Mouse (Mus musculus): ENCODE measurements around the gene Nfkb1.

The Nfkb1 gene

DNA sequence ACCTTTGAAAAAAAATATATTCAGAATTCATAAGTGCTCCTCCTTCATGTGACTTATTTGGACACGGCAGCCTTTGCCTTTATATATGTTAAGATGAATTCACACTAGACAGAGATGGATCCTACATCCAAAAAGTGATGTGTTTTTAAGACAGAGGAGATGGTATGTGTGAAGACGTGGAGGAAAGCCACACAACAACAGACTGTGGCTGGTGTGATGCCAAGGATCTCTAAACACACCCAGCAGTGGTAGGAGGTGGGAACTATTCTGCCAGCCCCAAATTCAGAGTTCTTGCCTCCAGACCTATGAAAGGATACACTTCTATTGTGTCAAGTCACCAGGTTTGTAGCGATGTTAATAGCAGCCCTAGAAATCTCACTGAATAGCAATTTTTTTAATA, 24.3 kb downstream of the Nfkb1 start:
- no peak for DNase-seq

DNA sequence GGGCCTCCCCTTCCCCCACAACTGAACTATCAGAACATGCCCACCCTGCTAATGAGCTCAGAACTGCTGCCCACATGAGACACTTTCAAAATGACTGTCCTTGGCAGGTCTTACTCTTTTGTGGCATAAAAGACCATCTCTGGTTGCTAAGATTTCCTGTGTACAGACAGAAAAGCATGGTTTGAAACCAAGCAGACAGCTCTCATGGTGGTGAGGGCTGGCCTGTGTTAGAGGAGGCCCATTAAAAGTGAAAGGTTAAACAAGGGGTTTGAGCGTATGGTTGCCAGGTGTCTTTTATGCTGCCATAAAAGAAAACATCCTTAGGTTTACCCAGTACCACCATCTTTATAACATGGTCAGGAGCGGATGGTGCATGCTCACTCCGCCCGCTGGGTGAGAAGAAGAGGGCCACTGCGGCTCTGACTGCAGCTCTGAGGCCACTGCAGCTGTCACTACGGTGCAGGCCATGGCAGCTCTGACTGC, 25.5 kb downstream of the Nfkb1 start:
- DNase-seq: no peak

DNA sequence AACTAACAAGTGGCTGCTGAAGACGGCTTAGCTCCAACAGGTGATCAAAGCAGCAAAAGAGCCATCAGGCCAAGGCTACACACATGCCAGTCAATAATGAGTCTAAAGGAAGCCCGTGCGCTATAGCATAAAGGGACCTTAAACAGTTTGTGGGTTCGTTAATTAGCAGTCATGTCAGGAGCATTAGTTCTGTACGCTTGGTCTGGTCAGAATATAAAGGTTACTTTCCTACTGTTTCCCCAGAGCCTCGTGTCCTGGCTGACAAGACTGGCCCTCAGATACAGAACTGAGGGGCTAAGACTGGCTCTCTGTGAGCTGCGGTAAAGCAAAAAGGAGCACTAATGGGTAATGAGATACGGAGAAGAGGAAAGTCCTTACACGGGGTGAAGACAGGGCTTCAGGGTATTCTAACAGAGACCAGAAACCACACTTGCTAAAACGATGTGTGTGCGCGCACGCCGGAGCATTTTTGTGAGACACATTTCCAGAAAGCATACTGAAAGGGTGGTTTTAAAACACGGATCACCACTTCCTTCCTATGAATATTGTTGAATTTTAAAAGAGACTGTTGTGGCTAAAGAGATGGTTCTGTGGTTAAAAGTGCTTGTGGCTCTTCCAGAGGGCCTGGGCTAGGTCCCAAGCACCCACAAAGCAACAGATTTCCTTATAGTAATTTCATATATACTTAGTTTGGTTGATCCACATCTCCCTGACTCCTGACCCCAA, 29.0 kb downstream of the Nfkb1 start:
- no peak for DNase-seq

DNA sequence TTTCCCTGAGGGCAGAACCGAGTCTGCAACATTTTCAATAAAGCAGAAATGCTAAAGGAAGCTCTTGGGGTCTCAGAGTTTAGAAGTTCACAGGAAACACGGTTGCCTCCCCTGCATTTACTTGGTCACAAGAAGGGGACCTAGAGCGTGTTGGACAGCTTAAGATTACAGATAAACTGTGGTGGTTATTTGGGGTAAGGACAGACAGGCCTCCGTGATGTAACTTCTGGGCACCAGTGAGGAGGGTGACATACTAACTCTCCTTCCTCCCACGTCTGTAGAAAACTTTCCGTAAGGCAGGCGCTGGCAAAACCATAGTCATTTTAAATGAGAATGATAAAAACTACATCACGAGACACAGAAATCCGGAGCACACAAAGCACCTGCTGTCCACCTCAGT, 29.6 kb downstream of the Nfkb1 start:
- no peak for DNase-seq

DNA sequence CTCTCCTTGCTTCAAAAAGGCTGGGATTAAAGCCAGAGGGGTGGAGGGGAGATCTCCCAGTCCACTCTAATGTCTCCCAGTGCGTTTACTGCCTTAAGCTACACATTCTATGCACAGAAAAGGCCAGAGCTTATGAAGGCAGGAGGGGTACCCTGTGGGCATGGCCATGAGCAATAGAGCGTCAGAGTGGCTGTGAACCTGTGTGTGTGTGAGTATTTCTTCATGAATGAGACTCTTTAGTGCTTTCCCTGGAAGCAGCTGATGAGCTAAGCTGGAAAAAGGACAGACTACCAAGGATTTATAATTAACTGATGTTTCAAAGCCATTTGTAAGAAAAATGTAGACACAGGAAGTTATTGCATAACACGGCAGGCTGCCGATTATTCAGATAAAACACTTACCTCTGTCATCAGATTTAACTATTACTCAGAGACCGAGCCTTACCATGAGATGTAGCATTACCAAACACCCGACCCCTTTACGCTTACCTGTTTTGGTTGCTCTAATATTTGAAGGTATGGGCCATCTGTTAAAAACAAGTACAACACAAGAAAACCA, 32.7 kb downstream of the Nfkb1 start:
- no peak for DNase-seq

DNA sequence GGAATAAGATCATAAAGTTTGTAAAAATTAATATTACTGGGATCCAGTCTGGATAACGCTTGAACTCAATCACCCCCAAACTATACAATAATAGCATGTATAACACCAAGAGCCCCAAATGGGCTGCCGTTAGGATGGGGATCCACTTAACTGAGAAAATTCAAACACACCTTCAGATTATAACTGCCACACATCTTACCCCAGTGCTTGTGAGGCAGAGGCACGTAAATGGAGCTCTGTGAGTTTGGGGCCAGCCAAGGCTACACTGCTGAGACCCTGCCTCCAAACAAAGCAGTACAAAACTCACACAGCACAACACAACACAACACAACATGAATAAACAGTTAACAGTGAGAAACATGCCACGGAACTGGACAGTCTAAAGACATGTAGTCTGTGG, 35.2 kb downstream of the Nfkb1 start:
- DNase-seq: no peak

DNA sequence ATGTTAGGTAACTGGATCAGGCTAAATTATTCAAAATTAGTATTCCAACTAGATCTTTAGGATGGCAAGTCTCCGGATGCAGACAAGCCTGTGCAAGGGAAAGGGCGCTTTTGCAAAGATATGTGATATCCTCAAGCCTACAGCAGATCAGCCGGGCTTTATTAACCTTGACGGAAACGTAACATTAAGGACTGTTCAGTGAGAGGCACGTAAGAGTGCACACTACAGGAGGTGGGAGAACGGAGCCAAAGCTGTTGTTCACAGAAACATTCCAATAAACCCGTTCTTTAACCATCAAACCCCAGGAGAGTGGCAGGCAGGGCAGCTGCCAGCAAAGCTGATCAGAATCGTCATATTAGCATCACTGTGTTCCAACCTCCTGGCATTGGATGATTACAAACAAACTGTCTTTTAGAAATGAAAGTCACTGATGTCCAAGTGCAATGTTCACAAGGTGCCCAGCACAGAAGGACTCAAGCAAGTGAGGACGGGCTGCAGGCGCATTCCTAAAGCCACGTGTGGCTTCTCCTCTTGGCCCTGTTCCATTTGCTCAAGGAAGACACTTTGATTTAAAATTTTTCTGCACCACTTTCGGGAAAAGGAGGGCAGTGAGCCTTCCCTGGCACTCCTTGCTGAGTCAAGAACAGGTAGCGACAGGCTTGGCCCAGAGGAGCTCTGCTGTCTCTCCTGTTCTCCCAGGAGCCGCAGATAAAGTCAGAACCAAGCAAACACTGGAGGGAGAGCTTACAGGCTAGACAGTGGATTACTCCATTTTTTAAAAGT, 40.4 kb downstream of the Nfkb1 start:
- no peak for DNase-seq

DNA sequence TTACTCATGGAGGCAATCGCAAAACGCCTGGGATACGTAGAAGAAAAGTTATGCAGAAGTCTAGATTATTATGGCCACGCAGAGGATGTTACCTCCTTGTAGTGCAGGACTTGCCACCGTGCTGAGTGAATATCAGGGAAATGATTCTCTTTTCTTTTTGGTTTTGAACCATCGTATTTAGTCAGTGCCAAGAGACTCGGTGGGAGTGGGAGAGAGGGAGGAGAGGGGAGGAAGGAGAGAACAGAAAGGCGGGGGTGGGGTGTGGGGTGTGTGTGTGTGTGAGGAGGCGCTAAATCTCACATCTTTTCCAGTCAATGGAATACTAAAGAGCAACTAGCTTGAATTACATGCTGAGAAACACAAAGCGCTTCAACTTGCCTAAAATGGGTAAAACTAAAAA, 41.5 kb downstream of the Nfkb1 start:
- no peak for DNase-seq

DNA sequence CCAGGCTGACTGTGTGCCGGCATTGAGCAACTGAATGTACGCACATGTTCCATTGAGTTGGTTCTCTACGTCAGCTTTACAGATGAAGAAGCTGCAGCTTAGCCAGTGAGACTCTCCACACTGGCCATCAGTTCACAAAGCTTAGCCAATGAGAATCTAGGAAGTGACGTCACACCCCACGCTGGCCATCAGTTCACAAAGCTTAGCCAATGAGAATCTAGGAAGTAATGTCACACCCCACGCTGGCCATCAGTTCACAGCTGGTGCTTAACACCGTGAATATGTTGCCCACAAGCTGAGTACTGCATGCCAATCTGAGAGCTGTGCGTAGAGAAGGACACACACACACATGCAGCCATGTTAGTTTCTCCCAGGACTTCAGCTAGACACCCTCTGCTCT, 42.8 kb downstream of the Nfkb1 start:
- DNase-seq: no peak

DNA sequence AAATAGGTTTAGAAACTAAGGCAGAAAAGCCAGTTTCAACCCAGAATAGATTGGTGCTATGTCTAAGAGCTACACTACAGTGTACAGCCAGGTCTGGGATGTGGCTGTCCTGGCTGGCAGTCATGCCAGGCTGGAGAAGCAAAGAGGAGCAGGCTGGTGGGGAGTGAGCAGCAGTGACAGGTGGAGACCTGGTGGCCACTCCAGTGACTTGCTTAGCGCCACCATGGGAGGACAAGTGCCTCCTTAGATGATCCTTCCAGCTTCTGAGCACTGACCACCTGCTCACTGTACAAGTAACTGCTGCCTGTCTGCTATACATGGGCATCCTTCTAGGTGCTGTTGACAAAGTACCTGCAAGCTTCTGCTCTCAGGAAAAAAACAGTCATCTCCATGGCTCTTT, 44.7 kb downstream of the Nfkb1 start:
- DNase-seq: no peak

DNA sequence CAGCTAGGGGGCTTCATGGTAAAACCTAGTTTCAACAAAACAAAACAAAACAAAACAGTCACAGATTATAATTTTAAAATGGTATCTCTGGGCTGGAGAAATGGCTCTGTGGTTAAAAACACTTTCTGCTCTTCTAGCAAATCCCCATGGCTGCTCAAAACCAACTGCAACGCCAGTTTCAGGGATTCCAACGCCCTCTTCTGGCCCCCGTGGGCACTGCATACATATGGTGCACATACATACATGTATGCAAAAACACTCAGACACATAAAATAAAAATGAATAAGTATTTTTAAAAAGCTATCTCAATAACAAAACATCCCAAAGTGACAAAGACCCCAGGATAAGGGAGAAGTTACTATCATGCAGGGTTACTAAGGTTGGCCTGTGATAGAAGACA, 46.4 kb downstream of the Nfkb1 start:
- no peak for DNase-seq

DNA sequence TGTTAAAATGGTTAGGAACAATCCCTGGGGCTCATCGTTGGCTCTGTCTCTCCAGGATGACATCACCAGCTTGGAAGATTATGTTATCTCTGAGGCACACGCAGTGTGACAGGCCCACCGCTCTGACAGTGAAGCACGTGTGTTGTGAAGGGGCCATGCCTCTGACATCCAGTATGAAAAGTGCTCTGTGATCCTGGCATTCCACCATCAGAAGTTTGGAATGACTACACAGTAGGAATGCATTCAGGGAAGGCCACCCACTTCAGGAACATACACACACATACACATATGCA, 49.8 kb downstream of the Nfkb1 start:
- DNase-seq: no peak

DNA sequence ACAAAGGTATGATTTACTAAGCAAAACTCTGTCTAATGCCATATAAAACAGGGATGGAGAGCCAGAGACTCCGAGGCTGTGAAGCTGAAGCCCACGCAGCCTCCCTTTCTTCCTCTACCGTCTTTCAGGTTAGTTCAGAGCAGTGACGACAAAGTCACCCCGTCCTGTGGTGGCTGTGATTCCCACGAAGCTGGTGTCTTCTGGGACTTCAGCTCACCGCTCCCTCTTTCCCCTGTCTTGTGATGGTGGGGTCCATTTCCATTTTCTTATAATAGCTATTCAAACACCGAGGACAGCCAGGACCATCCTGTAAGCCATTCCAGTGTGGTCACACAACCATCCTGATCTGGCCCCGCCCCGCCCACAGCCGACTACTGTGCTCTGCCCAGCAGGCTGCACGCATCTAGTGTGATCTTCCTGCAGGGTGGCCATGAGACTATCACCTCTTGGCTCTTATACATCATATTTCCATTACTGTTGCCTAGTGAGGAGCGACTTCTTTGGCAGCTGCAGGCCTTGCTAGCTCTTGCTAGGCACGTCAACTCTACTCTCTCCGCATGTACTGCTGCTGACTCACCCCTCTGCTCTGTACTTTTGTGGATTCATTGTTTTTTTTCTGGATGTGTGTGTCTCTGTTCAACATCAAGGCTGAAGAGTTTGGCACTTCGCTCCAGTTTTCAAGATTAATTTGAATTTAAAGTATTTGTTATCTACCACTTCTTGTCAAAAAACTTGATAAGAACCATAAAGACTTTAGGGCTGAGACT, 50.3 kb downstream of the Nfkb1 start:
- no peak for DNase-seq

DNA sequence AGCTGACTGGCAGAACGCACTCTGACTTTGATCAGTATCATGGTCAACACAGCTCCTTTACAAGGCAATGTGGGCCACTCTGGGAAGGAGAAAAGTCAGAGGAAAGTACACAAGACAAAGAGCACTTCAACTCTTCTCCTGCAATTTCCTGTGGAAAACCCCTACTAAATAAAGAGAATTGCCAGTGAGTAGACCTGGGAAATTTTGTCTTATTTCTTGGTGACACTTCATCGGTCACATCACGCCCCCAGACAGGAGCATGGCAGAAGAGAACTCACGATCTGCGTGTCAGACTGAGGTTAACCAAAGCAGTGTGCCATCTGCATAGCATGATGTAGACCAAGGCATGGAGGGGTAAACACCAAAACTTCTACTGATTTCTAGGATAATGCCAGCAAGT, 51.1 kb downstream of the Nfkb1 start:
- DNase-seq: no peak

DNA sequence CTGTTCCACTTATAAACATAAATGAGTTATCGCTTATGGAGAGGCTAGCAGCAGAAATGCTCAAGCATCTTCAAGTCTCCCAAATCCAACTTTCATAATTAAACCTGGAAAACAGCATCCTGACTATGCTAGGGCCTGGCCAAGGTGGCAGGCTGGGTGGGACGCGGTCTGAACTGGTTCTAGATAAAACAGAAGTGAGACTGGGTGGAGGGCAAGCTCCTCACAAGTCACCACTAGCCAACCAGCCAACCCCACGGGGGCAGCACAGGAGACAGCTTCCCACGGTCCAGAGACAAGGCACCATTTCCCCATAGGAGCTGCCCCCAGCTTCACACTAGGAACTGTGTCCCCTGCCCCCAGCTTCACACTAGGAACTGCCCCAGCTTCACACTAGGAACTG, 53.8 kb downstream of the Nfkb1 start:
- DNase-seq: no peak

DNA sequence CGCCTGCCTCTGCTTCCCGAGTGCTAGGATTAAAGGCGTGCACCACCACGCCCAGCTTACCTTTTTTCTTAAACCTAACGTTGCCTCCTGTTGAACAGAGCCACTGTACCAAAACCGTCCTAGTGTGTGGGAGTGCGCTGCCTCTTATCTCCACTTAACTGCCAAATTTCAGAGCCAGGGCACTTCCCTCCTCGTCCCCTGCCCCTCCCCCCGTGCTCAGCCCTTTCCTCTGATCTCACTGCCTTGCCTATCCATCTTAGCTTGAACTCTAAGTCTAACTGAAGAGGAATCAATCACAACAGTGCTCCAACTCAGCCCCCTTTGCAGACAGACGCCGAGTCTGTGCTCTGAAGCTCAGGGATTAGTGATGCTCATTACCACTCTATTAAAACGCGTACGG, 54.9 kb downstream of the Nfkb1 start:
- DNase-seq: no peak

DNA sequence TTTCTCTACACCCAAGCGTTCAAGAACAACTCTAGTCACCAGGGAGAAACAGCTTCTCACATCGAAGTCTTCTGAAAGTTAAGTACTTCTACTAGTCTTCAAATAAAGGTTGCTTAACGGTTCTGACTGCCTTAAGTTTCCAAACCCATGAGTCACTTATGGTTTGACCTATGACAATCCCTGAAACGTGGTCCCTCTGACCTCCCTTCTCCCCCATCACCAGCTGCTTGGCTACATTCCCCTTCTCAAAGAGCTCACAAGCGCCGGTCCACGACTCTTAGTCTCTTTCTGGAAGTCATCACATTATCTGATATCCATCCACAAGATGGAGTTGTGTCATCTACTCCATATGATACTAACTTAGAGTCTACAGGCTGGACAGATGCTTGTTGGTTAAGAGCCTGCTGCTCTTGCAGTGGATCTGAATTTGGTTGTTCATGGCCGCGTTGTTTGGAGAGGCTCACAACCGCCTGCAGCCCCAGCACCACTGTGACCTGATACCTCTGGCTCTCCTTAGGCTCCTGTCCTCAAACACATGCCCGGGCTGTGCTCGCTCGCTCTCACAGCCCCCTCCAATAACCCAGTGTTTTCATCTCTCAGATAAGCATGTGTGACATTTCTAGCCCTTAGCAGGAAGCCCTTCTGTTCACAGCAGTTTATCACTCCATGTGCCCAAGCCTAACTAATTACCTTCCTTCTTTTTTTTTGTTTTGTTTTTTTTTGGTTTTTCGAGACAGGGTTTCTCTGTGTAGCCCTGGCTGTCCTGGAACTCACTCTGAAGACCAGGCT, 55.5 kb downstream of the Nfkb1 start:
- DNase-seq: no peak

DNA sequence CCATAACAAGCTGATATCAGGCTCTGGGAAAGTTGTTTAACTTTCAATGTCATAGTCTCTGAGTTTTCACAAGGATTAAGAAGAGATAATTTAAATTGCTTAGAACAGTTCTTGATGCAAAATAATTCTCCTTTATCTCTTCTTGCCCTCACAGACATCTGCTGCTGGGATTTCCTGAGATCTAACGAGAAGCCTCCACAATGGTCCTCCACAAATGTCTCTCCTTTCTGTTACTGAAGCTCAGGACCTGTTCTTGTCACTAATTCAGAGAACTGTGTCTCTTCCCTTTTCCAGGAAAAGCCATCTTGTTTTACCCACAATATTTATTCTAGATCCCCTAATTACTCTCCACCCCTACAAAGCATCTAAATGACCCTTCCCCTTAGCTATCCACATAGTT, 56.3 kb downstream of the Nfkb1 start:
- no peak for DNase-seq

DNA sequence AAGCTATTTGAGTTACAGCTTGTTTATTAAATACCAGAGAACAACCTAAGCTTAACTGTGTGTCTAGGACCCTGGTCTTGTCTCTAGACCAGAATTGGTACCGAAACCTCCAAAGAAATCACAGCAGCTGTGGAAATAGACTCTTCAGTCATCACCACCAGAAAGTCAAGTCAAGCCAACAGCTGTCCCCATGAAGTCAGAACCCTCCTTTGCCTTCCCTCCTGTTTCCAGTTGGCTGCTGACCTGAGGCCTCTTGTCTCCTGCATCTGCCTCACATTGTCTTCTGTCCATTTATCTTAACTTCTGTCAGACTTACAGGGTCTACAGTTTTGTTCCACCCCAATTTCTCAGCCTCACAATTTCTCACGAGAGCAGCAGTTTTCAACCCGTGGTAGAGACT, 57.1 kb downstream of the Nfkb1 start:
- DNase-seq: no peak

DNA sequence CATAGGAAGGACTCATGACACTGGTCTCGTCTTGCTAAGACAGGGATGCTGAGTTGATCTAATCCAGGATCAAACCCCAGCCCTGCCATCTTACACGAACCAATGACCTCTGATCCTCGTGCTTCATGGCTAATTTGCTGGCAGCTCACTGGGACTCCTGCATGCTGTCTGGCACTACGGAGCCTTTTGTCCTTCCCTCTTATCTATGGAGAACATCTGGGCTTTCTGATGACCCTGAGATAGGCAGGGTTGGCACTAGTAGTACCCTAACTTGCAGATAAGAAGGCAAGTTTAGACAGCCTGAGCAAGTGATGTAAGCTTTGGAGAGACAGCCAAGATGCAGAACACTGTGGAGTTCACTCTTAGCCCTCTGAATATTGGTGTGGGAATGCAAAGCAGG, 59.5 kb downstream of the Nfkb1 start:
- DNase-seq: no peak

DNA sequence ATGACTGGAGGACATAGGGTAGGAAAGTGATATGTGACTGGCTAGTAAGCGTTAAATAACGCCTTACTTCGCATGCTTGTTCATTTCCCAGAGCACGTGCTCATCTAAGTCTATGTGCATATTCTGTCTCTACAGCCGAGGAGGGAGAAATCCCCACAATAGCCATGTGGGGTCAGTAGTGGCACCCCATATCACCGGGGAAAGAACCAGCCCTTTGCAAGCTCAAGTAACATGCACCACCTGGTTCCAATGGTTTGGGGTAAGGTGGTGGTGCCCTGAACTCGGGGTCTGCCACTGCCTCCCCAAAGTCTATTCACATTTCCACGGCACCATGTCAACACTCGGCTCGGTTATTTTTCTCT, 60.3 kb downstream of the Nfkb1 start:
- peak in 1 of 2 experiments; percentile 29 for DNase-seq

DNA sequence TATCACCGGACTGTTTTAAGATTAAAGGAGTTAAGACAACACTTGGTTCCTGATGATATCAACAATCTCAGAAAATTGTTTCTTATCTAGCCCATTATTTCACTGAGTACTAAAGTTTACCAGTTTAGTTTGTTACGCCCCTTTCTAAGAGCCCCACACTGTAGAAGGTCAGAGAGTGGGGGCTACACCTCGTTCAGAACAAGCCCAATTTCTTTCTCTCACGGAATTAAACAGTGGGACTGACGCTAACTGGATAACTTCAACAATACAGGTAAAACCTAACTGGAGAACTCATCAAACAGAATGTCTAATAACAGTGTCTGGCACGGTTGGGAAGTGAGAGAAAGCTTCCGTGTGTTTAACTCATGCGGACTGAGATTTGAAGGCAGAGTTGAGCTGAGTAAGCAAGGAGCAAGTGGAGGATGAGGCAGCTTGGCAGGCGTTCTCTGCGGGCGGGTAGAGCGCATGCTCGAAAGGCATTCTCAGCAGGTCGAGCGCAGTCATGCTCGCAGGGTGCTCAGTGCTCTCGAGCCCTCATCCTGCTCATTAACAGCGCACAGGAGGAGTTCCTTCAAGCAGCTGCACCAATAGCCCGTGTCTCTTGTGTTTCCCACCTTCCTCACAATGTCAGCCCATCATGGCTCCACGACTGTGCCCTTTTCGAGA, 60.8 kb downstream of the Nfkb1 start:
- peak in 1 of 2 experiments; percentile 36 for DNase-seq
